Mouse (Mus musculus) 3134 (cell line): ENCODE data around the gene Faap20.

Experiments used
- DNase-seq: peaks from one replicate; pipeline ENCODE4 v3.0.0-alpha.2; 2011; ENCODE audit warnings: low spot score; ENCODE audit not compliant: insufficient read length; ENCODE audit errors: extremely low read depth

The Faap20 gene

DNA sequence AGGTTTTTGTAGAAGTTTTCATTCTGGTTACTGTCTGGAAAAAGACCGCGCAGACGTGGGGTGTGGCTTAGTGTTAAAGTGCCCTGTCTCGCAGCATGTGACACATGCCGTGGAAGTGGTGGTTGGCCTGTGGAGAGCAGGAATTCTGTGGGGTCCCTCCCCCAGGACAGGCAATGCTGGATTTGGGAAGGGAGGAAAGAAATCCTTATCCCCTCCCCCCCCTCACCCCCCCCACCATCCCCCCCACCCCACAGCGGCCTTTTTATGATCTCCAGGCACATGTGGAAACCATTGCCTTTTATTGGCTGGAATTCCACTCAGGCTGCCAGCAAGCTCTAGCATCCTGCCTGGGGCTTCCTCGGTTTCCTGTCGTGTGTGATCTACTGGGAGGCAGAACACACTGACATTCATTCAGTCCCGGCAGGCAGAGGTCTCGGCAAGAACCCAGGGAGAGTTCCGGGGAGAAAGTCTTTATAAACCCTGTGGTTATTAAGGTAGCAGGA, 33.5 kb downstream of the Faap20 start:
- peak; percentile 27 for DNase-seq

- DNase-seq: no peak
Measured at GRCm38 (mm10) chr4:155283585-155283984, 34.0 kb downstream of the Faap20 start.

GRCm38 (mm10) chr4:155284521-155285379, 35.1 kb downstream of the Faap20 start:
- DNase-seq: no peak

DNA sequence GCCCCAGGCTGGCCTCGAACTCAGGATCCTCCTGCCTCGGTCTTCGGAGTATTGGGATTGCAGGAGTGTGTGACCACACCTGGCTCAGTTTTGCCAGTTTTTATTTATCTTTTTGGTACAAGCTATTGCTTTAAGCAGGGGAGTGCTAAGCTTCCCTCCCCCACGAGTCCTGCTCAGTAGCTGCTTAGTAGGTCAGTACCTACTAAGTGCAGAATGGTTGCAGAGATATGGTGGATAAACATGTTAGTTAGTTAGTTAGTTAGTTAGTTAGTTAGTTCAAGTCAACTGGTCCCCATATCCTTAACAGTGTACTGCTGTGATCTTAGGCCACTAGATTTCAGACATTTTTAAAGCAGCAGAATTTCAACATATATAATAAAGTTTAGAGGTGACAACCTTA, 36.5 kb downstream of the Faap20 start:
- no peak for DNase-seq

DNA sequence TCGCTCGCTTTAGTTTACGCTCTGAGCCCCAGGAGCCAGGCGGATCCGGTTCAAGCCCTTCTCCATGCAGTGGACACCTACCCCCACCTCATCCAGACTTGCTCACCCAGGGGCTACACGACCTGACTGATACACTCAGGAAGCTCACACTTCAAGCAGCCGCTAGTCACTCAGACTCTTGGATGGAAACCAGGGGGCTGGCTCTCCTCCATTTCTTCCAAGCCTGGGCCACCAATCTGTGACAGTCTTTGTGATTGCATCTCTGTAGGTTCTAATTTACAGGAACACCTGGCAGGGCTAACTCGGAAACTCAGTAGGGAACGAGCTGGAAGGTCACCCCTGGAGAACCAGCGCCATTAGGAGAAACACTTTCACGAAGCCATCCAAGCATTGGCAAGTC, 38.1 kb downstream of the Faap20 start:
- DNase-seq: no peak

DNA sequence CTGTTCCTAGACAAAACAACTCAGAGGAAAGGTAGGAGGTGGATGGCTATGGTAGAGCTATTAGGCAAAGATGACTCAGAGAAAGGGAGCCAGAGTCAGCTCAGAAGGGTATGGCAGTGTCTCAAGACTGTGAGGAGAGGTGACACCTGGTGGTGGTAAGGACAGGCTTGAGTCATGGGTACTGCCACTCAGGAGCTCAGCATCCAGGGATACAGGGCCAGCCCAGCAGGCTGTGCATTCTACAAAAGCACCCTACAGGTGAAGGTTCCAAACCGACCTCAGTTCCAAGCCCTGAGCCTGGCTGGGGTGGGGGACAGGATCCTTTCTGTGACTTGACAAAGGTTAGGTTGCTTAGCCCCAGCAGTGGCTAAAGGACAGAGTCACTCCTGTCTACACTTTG, 39.0 kb downstream of the Faap20 start:
- DNase-seq: no peak

GRCm38 (mm10) chr4:155290045-155290444, 40.4 kb downstream of the Faap20 start:
- no peak for DNase-seq

DNA sequence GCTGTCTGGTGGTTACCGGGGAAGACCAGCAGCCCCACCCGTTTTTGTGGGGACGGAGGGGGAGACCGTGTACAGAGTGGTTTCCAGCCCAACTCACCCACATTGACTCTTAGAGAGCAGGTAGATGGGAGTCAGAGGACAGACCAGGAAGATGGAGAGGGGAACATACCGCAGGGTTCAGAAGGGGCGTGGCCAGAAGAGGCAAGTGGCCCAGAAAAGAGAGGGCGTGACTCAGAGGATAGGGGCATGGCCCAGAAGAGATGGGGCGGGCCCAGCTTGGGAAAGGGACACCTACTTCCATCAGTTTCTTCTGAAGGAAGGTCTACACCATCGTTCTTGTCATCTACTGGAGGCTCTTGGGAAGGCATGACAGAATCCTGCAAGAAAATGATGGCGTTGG, 43.3 kb downstream of the Faap20 start:
- DNase-seq: no peak

DNA sequence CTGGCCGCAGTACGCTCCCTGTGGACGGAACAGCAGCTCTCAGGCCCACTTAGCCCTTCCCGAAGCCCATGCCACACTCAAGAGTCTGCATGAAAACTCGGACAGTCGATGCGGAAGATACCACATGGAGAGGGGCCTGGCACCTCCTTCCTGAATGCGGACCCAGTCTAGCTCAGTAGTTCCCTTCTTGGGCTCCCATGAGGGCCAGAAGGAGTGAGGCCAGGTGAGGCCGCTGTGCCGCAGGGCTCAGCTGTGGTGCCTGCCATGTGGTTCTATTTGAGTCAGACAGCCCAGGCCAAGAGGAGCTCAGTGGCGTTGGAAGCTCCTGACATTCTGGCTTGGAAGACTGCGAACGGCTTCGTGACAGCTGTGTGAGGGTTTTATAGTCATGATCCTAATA, 44.8 kb downstream of the Faap20 start:
- no peak for DNase-seq

GRCm38 (mm10) chr4:155295026-155295590, 45.5 kb downstream of the Faap20 start:
- no peak for DNase-seq

DNA sequence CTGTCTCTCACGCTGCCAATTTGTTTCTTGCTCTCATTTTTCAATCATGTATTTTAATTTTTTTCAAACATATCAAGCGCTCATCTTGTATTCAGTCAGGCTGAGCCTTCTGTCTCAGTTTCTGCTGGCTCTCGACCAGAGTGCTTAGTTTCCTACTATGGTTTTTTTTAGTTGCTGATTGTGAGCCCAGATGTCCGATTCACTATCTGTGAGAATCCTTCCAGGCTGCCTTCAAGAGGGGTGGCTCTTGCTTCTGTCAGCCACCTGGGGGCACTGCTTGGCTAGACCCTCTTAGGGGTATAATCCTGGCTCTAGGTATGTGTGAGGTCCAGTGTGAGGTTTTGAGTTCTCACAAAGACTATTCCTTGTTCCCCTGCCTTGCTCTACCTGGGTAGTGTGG, 46.4 kb downstream of the Faap20 start:
- no peak for DNase-seq

- DNase-seq: no peak
Measured at GRCm38 (mm10) chr4:155297057-155297456, 47.5 kb downstream of the Faap20 start.

GRCm38 (mm10) chr4:155298826-155299225, 49.2 kb downstream of the Faap20 start:
- DNase-seq: no peak

- DNase-seq: no peak
Measured at GRCm38 (mm10) chr4:155300421-155301097, 51.0 kb downstream of the Faap20 start.

- DNase-seq: no peak
Measured at GRCm38 (mm10) chr4:155301098-155301447, 51.5 kb downstream of the Faap20 start.

DNA sequence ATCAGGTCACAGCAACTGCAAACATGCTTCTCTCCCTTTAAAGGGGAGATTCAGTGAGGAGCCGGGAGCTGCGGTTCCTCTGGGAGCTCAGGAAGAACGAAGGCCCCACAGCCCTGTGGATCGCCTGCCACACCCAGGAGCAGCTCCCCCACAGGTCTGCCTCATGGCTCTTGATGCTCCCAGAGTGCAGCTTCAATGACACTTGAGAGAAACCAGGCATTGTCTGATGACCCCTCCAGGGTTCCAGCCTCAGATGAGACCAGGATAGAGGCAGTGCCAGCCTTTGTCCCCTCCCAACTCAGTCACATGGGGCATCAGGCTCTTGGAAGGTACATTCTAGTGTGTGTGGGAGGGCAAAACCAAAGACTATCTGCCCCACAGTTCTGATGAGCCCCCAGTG, 52.4 kb downstream of the Faap20 start:
- DNase-seq: no peak

GRCm38 (mm10) chr4:155304508-155305096, 55.0 kb downstream of the Faap20 start:
- DNase-seq: no peak

DNA sequence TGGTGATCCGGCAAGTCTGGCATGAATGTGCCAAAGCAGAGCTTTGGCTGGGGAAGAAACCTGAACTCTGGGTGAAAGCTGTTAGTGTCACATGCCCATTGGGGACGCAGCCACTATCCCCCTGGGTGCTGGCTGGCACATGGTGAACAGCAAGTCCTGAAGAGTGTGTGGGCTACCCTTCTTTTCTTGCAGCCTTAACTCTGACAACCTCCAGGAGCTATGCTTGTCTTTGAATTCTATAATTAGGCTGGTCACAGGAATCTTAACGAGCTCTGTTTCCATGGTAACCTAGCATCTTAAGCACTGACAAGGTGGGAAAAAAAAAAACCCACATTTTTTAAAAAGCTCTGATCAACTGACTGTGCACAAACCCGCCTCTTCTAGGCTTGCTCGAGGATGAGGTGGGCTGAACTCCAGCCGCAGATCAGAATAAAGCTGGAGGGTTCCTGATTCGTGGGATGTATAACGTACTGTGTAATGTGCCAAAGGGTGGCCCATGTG, 56.0 kb downstream of the Faap20 start:
- DNase-seq: no peak
